Mouse (Mus musculus) thymus, adult 2 months (tissue): ENCODE measurements around the gene Rd3l. TPM values are rescaled to one million over a fixed set of nuclear protein-coding genes. Genes with fewer than 3 reads are reported as not detected.

Experiments used
- DNase-seq: peaks from one replicate; pipeline ENCODE4 v3.0.0; 2021
- H3K27ac ChIP-seq: fragments of 200-500 bp; 2 replicates; pipeline ENCODE4 v1.5.1; 2012; ENCODE audit warnings: low read length, control low read depth; ENCODE audit not compliant: control insufficient read depth, insufficient read depth
- H3K27me3 ChIP-seq: fragments of 200-500 bp; 2 replicates; pipeline ENCODE4 v1.6.1; 2012; ENCODE audit warnings: mild to moderate bottlenecking, low read length, moderate library complexity, mixed read lengths; ENCODE audit not compliant: control insufficient read depth, insufficient read depth
- H3K36me3 ChIP-seq: fragments of 200-500 bp; 2 replicates; pipeline ENCODE4 v1.6.1; 2012; ENCODE audit warnings: mild to moderate bottlenecking, low read length, moderate library complexity; ENCODE audit not compliant: control insufficient read depth, insufficient read depth
- H3K4me1 ChIP-seq: fragments of 200-500 bp; replicated peaks from 2 replicates; pipeline ENCODE4 v1.6.1; 2012; ENCODE audit warnings: low read length; ENCODE audit not compliant: control insufficient read depth, insufficient read depth
- H3K4me3 ChIP-seq: fragments of 200-500 bp; 2 replicates; pipeline ENCODE4 v1.5.1; 2012; ENCODE audit warnings: mild to moderate bottlenecking, low read length, control low read depth, moderate library complexity; ENCODE audit not compliant: control insufficient read depth, insufficient read depth
- CTCF ChIP-seq: fragments of 200-500 bp; IDR thresholded peaks from 2 replicates; pipeline ENCODE4 v1.5.1; 2012; ENCODE audit warnings: mild to moderate bottlenecking, control low read depth, low read length, moderate library complexity, borderline replicate concordance; ENCODE audit not compliant: control insufficient read depth, poor library complexity, insufficient read depth; ENCODE audit errors: extremely low read depth
- POLR2A ChIP-seq: fragments of 200-500 bp; IDR thresholded peaks from 2 replicates; pipeline ENCODE4 v1.6.1; 2012; ENCODE audit warnings: mild to moderate bottlenecking, low read length, control low read depth, moderate library complexity; ENCODE audit not compliant: control insufficient read depth, poor library complexity, insufficient read depth; ENCODE audit errors: extremely low read depth
- WGBS: fragments of 180-500 bp; shearing (Covaris S2); methylation state at CpG from one replicate; pipeline ENCODE4 v1.1.7; 2018; 5-methylcytosine and 5-hydroxymethylcytosine counted together
- polyA plus RNA-seq: library from polyadenylated mRNA; depleted of rRNA; stranded (reverse); fragments of >200 nt; gene quantifications from 2 replicates; pipeline ENCODE4 v1.2.3, GENCODE M21; 2012

Gene Rd3l
- polyA plus RNA-seq, 1 experiment = not detected

DNA sequence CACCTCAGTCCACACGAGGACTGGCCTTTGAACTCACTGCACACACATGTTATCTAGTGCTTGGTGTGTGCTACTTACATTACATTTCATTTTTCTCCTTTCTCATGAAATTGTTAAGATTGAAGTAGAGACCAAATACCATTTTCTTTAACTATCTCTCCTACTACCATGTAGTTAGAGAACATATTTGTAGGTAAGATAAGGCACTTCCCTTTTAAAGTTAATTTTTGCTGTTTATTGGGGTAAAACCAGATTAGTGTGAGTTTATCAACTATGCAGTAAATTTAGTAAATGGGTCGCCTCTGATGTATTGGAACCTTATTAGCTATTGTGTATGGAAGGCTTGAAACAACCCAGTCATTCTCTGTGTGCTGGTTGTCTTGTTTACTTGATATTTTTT is 2.0 kb upstream of the Rd3l start:
- H3K27ac ChIP-seq = no peak overlapping the region
- DNase-seq = no peak
- no peaks in the 10 kb centered on the region for H3K4me1 ChIP-seq
- H3K36me3 ChIP-seq = no peaks in the 10 kb centered on the region
- no peak for TF ChIP-seq CTCF
- TF ChIP-seq POLR2A = no peak
- no peak overlapping the region for H3K4me3 ChIP-seq
- no peaks in the 10 kb centered on the region for H3K27me3 ChIP-seq
- WGBS = 77% methylated on average over 2 of the region's 2 CpGs

GRCm38 (mm10) chr12:111981831-111982230 is 714 bp upstream of the Rd3l start:
- no peak for DNase-seq
- TF ChIP-seq POLR2A (no peak), CTCF (no peak)
- H3K27me3 ChIP-seq = no peaks in the 10 kb centered on the region
- WGBS = 63% methylated on average over 8 of the region's 8 CpGs
- no peak overlapping the region for H3K27ac ChIP-seq
- no peaks in the 10 kb centered on the region for H3K36me3 ChIP-seq
- H3K4me3 ChIP-seq = no peak overlapping the region
- no peaks in the 10 kb centered on the region for H3K4me1 ChIP-seq

DNA sequence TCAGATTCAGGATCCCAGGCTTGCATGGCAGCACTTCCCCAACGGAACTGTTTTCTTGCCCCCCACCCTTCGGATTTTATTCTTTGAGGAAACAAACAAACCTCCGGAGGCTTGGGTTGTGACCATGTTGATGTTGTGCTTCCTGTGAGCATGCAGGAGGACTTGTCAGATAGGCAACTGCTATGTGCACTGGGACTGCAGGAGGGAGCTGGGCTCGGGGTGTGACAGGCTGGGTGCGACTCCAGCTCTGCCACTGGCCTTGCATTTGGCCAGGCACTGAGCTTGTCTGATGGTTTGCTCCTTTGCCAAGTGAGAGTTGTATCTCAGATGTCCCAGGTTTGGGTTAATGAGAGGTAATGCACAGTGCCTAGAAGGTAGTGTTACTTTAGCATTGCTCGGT is 2.8 kb downstream of the Rd3l start:
- no peak for DNase-seq
- no peak for TF ChIP-seq CTCF
- TF ChIP-seq POLR2A = no peak
- 65% methylated on average over 6 of the region's 6 CpGs for WGBS
- Histone ChIP-seq H3K4me1 (no peaks in the 10 kb centered on the region), H3K4me3 (no peak overlapping the region), H3K27me3 (no peaks in the 10 kb centered on the region), H3K27ac (no peak overlapping the region), H3K36me3 (no peaks in the 10 kb centered on the region)

DNA sequence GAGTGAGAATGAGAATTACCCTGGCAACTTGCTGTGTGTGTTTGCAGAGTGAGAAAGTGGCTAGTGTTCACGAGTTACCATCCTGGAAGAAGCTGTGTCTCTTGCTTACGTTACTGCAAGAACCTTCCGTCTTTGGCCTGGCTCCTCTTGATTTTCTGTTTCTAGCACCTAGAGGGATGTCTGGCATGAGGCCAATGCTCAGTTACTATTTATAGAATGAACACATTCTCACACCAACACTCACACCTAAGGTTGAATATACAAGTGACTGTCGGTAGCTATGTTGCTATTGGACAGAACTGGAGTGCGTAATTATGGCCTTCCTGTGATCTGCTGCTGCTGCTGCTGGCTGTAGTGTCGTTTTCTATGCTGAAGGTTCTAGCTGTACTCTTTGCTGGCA is 4.0 kb downstream of the Rd3l start:
- no peak for DNase-seq
- Histone ChIP-seq H3K27me3 (no peaks in the 10 kb centered on the region), H3K4me1 (no peaks in the 10 kb centered on the region), H3K4me3 (no peak overlapping the region), H3K27ac (no peak overlapping the region), H3K36me3 (no peaks in the 10 kb centered on the region)
- 69% methylated on average over 6 of the region's 6 CpGs for WGBS
- TF ChIP-seq CTCF = no peak
- no peak for TF ChIP-seq POLR2A

- H3K27me3 ChIP-seq = no peaks in the 10 kb centered on the region
- TF ChIP-seq POLR2A = no peak
- no peak for TF ChIP-seq CTCF
- H3K4me3 ChIP-seq = no peak overlapping the region
- H3K4me1 ChIP-seq = no peaks in the 10 kb centered on the region
- no peak overlapping the region for H3K27ac ChIP-seq
- WGBS = 45% methylated on average over 6 of the region's 6 CpGs
- no peaks in the 10 kb centered on the region for H3K36me3 ChIP-seq
- no peak for DNase-seq
These were observed 6.5 kb downstream of the Rd3l start for GRCm38 (mm10) chr12:111974578-111974977.

- Histone ChIP-seq H3K36me3 (no peaks in the 10 kb centered on the region), H3K27ac (no peak overlapping the region), H3K27me3 (no peaks in the 10 kb centered on the region), H3K4me1 (no peaks in the 10 kb centered on the region), H3K4me3 (no peak overlapping the region)
- 90% methylated on average over 10 of the region's 10 CpGs for WGBS
- no peak for DNase-seq
- TF ChIP-seq POLR2A (no peak), CTCF (no peak)
These were observed 8.6 kb downstream of the Rd3l start for GRCm38 (mm10) chr12:111972504-111972903.

DNA sequence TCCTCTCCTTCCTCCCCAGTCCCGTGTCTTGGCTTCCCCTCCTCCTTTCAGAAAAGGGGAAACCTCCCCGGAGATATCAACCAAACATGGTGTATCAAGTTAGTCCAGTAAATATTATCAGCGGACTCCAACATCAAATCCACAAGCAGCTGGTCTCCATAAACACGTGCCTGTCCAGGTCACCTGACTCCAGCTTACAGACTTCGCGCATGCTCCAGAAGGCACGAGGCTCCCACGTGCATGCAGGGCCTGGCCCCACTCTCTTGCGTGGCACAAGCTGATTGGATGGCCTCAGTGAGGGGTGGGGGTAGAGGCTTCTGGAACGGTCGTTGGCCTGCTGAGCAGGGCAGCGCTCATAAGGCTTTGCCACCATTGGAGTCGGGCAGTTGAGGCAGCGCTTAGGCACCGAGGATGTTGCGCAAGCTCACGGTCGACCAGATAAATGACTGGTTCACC is 9.9 kb downstream of the Rd3l start, which contains the start of gene Tdrd9:
TSS of gene Tdrd9 (plus strand) at position 329 of the 456 bp plus-strand sequence.
- DNase-seq = no peak
- Histone ChIP-seq H3K4me1 (peaks cover 1% of the 10 kb centered on the region; the same call in 1 of the 2 replicates), H3K36me3 (no peaks in the 10 kb centered on the region), H3K4me3 (no peak within 1 kb of the TSS), H3K27ac (no peak within 1 kb of the TSS), H3K27me3 (no peaks in the 10 kb centered on the region)
- WGBS = 86% methylated on average over 18 of the region's 18 CpGs
- no peak for TF ChIP-seq CTCF
- TF ChIP-seq POLR2A = no peak
